Mouse (Mus musculus) neutrophil, adult 5-6 weeks (primary cell): ENCODE measurements around the gene Rsad1. TPM values are rescaled to one million over a fixed set of nuclear protein-coding genes. Genes with fewer than 3 reads are reported as not detected.
A peak's percentile ranks its signal among the peaks of the same experiment; 100 is the strongest.

ENCODE experiments used
- ATAC-seq: fragments of 151-379, 151-347 bp; 2 replicates; pipeline ENCODE4 v1.8.0; 2017; ENCODE audit warnings: mild to moderate bottlenecking, moderate TSS enrichment; ENCODE audit not compliant: insufficient number of reproducible peaks, poor library complexity, low FRiP score, severe bottlenecking; ENCODE audit errors: extremely low read depth
- total RNA-seq: library from RNA; stranded (forward); fragments of 200-1000 nt; gene quantifications from 2 replicates; pipeline ENCODE4 v1.2.3, GENCODE M21; 2017

Gene Rsad1
- total RNA-seq, 1 experiment from 2014 or later, result 2.3 TPM

- no peak for ATAC-seq
Measured at GRCm38 (mm10) chr11:94550442-94550744, 1.3 kb upstream of the Rsad1 start.

GRCm38 (mm10) chr11:94549691-94550441 lies 811 bp upstream of the Rsad1 start:
- ATAC-seq, result no peak

GRCm38 (mm10) chr11:94548041-94548784 lies 842 bp downstream of the Rsad1 start:
- ATAC-seq, result no peak

GRCm38 (mm10) chr11:94547271-94547670 lies 1.8 kb downstream of the Rsad1 start:
- no peak for ATAC-seq

- ATAC-seq, result no peak
Measured at GRCm38 (mm10) chr11:94546381-94546780, 2.7 kb downstream of the Rsad1 start.

- ATAC-seq, result no peak
Measured at GRCm38 (mm10) chr11:94544422-94544821, 4.6 kb downstream of the Rsad1 start.

- ATAC-seq, result peak; percentile 34; the same call in 1 of the 2 replicates
Measured at GRCm38 (mm10) chr11:94543932-94544331, 5.1 kb downstream of the Rsad1 start.

- ATAC-seq, result no peak
Measured at GRCm38 (mm10) chr11:94543344-94543743, 5.7 kb downstream of the Rsad1 start.

GRCm38 (mm10) chr11:94542400-94542799 lies 6.7 kb downstream of the Rsad1 start:
- ATAC-seq, result no peak

- no peak for ATAC-seq
Measured at GRCm38 (mm10) chr11:94539761-94540160, 9.3 kb downstream of the Rsad1 start.

- ATAC-seq, result no peak
Measured at GRCm38 (mm10) chr11:94538733-94539292, 10.2 kb downstream of the Rsad1 start.

- no peak for ATAC-seq
Measured at GRCm38 (mm10) chr11:94533171-94533570, 15.9 kb downstream of the Rsad1 start.

- ATAC-seq, result no peak
Measured at GRCm38 (mm10) chr11:94528879-94529278, 20.2 kb downstream of the Rsad1 start.

GRCm38 (mm10) chr11:94526171-94526879 lies 22.7 kb downstream of the Rsad1 start:
- ATAC-seq, result no peak

GRCm38 (mm10) chr11:94521219-94521843 lies 27.7 kb downstream of the Rsad1 start, which contains the start of gene Mycbpap:
Gene Mycbpap (minus strand): TSS chr11:94521742.
- ATAC-seq, result no peak

- no peak for ATAC-seq
Measured at GRCm38 (mm10) chr11:94513452-94513851, 35.6 kb downstream of the Rsad1 start.

GRCm38 (mm10) chr11:94508976-94509375 lies 40.1 kb downstream of the Rsad1 start:
- ATAC-seq, result no peak

GRCm38 (mm10) chr11:94501482-94501881 lies 47.6 kb downstream of the Rsad1 start:
- no peak for ATAC-seq

GRCm38 (mm10) chr11:94500362-94500761 lies 48.7 kb downstream of the Rsad1 start:
- ATAC-seq, result no peak
